Mouse (Mus musculus) CD8-positive naive resting alpha-beta T cell, adult 2 months (primary cell): ENCODE results near the gene Rbl2.

ENCODE experiments used
- DNase-seq, 2 experiments: peaks; one replicate each; pipeline ENCODE4 v3.0.0; 2022; ENCODE audit warnings: low read depth in 2 of 2, low spot score in 2 of 2

Rbl2 gene

DNA sequence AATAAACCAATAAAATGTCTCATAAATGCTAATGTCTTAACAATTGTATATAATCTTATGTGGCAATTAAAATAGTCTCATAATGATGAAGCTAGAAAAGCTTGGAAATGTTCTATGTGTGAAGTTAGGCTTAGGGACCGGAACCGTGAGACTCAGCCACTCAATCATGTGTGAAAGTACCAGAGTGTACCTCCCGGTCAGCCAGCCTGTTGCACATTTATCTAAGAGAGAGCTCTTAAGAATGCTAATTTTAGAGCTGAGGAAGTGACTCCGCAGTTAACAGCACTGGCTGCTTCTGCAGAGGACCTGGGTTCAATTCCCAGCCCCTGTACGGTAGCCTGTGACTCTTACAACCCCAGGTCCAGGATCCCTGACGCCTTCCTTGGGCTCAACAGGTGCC lies 28.2 kb downstream of the Rbl2 start:
- no peak for DNase-seq

DNA sequence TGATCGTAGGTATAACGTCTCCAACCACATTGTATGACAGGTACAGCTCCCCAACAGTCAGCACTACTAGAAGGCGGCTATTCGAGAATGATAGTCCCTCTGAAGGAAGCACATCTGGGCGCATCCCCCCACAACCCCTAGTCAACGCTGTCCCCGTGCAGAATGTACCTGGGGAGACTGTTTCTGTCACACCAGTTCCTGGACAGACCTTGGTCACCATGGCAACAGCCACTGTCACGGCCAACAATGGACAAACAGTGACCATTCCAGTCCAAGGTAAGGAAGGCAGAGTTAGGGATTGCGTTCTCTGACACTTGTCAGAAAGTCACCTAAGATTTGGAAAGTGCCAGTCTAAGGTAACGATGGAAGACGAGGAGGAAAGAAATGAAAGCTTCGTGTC lies 36.4 kb downstream of the Rbl2 start:
- no peak for DNase-seq

DNA sequence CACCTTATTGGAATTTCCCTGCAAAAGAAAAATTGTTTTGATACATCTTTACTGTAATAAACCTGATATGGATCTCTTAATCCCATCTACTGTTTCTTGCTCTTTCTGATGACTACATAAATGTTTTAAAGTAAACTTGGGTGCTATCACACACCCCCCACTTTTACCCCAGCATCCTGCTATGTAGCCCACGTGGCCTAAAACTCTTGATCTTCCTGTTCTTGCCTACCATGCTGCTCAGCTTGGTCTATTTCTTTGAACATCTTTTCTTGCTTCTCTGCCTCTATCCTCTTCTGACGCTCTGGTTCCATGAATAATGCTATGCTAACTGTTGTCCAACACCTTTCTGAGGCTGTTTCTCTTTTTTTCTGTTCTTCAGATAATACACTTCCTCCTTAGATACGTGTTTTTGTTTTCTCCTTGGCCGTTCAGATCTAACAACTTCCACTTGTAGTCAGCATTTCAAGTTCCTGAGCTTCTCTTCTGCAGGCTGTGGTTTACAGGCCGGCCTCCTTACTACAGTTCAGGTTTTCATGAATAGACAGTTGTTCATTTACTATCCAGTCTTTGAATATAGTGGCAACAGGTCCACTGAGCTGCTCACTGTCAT lies 42.1 kb downstream of the Rbl2 start:
- DNase-seq = peak in 1 of 2 experiments; percentile 11

DNA sequence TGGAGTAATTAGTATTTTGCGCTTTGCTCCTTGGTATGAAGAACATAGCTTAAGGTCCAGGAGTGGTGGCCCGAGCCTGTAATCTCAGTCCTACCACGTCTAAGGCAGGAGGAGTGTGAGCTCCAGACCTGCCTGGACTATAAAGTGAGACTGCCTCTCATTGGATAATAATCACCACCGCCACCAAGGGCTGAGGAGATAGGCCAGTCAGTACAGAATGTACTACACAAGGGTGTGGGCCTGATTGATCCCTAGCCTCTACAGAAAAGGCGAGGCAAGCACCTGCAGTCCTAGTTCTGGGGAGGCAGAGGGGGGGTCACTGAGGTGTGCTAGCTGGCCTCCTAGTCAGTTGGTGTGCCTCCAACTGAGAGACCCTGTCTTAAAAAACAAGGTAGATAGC lies 44.6 kb downstream of the Rbl2 start:
- no peak for DNase-seq

DNA sequence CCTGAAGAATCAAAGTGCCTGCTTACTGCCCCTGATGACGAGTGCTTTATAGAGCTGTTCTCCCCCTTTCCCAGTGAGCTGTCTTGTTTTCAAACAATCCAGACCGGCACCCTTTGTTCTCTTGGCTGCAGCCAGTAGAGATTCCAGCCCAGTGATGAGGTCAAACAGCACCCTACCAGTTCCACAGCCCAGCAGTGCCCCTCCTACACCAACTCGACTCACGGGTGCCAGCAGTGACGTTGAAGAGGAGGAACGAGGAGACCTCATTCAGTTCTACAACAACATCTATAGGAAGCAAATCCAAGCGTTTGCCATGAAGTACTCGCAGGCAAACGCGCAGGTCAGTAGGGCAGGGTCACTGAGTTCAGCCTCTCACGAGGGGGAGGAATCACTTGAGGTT lies 45.1 kb downstream of the Rbl2 start:
- no peak for DNase-seq

DNA sequence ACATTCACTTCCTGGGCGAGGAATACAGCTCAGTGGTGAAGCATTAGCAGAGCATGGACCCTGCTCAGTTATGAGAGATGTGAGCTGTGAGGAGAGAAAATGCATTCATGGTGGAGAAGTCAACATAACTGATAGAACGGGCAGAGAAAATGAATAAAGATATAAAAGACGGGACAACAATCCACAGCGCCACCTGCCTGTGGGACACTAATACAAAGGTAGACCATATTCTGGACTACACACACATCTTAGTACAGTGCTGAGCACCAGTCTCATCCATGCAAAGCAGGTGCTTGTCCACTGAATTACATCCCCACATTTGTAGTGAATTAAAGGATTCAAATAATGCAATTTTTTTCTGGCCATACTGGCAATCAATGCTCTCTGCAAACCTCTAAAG lies 47.7 kb downstream of the Rbl2 start:
- DNase-seq = no peak

DNA sequence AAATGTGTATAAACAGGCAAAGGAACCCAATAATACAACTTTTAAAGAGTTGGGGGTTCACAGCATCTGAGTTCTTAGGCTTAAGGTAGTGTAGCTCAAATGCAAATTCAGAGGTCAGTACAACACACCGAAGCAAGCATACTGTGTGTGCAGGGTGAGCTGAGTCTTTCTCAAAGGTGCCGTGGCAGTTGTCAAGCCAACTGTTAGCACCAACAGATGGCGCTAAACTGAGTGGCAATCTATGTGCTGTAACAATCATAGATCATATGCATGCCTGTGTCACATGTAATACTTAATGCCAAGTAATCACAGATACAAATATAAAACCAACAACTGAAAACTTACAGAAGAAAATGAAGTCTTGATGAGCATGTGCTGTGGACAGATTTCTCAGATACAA lies 48.3 kb downstream of the Rbl2 start:
- peak in 1 of 2 experiments; percentile 11 for DNase-seq

DNA sequence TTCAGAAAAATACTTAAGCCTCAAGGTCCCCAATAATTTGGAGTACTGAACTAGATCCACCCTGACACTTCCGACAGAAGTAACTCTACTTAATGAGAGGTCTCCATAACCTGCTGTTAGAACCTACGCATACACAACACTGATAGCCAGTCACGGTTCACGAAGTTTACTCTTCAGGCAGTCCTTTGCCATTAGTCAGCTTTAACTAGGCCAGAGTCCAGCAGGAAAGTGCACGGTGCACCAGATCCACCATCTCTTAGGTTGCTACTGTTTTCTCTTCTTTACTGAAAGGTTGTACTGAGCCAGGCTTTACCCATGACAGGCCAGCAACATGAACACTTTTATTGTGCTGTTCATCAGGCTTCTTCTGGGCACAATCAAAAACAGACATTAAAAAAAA lies 54.5 kb downstream of the Rbl2 start:
- DNase-seq = no peak

DNA sequence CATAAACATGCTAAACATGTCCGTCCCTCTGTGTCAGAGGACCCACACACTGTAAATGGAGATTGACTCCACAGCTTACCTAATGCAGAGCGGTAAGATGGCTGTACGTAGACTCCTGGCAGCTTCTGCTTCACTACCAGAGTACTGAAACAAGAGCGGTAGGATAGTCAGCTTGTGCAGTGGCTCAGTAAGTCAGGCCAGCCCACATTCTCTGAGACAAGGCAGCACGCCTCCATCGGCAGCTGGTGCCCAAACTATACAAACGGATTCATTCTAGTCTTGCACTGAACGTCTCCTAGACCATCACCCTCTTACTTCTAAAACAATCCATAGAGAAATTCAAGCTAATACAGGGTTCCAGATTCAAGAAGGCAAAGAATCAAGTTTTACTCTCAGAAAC lies 56.9 kb downstream of the Rbl2 start:
- DNase-seq = no peak

DNA sequence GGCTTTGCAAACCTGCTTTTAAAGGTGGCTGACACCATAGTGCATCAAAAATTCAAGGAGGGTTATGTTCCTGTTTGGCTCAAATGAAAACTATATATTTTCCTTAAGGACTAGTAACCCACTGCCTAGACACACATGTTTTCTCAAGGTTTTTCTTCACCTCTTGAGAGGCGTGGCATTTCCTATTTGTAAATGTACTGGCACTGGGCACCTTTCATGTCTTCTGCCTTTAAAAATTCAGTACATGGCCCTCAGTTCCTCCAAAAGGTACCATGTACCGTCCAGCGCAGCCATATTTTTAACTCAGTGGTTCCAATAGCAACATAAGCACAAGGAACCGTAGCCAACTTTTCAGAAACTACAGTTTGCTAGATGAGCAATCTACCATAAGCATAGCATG lies 62.9 kb downstream of the Rbl2 start:
- DNase-seq = no peak

DNA sequence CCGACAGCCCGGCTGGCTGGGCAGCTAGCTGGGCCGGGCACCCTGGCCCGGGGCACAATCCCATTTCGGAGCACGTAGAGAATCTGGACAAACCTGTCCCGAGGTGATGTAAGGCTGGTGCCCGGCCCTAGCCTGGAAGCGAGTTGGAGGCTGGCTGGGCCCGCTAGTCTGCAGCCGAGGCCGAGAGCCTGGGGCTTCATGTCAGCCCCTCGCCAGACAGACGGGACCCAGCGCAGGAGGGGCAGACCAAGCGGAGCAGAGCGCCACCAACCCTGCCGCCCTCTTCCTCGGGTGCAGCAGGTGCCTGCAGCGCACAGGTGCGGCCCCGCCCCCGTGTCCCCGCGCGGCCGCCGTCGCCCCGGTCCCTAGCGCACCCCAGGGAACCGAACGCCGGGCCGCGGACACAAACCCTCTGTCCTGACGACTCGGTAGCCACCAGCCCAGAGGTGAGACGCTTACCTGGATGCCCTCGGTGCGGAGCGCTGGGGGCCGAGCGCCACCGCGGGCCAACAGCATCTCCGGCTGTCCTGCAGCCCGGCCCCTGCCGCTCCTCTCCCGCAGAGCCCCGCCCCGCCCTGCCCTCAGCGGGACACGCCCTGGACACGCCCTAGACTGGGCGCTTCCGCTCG lies 63.7 kb downstream of the Rbl2 start:
- no peak for DNase-seq

DNA sequence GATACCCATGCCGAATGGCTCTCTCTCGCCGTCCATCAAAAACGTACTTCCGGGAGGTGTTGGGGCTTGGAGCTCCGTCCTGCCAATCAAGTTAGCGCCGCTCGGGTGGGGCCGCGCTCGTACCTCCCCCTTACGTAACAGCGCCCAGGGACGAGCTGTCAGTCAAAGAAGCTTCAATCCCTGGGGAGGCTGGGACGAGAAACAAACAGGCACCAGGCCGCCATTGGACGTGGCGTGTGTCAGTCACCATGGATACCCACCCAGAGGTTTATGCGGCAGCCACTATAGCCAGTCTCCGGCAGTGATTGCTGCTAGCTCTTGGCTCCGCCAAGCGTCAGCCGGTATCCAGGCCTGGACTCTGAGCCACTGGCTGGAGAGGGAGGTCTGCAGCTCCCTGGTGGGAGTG lies 64.2 kb downstream of the Rbl2 start:
- DNase-seq = peak; percentile 95

DNA sequence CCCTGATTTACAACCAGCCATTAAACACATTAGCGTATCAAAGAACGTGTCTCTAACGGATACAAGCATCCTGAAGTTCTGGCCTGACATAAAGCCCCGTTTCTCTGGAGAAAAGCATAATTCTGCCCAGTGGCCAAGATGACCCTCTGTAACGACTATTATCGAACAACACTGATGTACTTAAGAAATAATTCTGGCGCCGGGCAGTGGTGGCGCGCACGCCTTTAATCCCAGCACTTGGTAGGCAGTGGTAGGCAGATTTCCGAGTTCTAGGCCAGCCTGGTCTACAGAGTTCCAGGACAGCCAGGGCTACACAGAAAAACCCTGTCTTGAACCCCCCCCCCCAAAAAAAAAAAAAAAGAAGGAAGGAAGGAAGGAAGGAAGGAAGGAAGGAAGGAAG lies 64.8 kb downstream of the Rbl2 start:
- DNase-seq = no peak

DNA sequence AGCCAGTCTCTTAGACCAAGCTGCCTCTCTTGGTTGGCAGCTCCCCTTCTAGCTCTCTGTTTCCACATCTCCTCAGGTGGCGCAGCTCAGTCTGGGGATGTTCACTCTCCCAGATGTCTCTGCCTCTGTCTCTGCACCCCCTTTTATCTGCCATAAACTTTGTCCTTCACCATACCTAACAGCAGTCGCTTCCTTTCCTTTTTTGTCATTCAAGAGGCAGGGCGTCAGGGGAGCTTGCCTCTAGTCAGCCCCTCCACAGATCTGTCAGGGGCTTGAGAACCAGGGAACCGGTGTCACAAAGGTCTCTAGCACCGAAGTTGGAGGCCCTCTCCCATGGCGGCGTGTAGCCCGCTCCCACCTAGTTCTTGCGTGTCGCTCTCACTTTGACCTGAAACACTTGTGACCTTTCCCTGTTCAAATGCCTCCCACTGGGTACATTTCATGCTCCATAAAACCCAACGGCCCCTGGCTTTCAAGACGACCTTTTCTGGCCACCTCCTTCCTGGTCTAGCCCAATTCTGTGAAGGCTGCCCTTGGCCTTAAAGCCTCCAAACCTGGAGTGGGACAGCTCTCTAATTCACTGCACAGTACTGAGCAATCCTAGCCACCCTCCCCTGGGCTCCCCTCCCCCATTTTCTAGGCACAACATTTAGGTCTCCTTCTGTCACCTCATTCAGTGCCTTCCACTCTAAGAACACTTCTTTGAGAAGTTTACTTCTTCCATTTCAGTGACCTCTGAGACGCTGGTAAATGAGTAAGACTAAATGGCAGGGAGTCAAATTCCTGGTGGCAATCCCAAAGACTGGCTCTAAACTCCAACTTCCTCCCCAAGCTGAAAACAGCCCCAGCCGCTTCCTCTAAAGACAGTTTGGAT lies 65.7 kb downstream of the Rbl2 start:
- DNase-seq = no peak

DNA sequence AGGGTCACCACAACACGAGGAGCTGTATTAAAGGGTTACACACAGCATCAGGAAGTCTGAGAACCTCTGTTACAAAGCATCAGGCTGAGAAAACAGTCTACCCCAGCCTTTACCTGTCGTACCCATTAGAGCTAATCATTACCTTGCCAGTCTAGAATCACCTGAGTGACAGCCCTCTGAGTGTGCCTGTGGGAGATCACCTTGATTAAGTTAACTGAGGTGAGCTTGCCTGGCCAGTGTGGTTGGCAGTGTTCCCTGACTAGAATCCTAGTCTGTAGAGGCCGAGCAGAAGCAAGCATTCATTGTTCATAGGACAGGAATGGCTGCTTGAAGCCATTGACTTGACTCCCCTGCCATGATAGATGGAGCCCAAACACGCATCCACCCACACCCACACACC lies 71.0 kb downstream of the Rbl2 start:
- DNase-seq = no peak

DNA sequence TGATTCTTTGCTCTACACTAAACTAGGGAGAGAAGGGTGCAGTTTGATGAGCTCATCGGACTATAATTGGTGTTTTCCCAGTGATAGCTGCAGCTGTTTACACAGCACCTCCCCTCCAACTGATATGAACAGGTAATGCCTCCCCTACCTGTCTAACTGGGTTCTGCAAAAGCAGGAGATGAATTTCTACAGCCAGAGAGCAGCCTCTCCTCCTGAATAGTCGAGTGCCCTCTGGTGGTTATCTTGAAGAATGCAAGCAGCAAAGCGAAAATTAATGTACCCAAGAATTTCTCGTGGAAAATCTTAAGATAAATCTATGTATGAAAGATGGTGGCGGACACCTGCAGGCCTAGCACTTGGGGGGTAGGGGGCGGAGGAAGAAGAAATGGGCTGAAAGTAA lies 77.9 kb downstream of the Rbl2 start:
- peak; percentile 39 to 51 for DNase-seq

DNA sequence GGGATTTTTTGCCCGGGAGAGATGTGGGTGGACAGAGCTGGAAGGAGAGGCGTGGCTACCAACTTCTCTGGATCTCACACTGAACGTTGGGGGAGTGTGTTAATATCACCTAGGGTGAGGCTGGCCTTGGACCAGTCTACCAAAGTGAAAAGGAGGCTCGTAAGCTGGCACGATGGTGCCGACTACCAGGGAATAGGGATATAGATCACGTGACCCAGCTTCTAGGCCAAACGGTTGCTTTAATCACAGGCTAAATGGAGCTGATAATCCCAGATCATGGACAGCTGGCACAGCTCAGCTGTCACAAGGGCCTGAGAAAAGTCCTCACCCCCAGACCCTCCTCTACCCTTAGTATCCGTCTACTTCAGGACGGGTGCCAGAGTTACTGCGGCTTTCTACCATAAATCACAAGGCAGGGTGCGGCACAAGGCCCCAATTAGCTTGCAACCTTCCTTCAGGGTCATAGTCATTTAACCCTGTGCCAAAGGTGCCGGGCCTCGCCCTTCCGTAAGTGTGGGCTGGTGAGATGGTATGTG lies 78.9 kb downstream of the Rbl2 start:
- no peak for DNase-seq

DNA sequence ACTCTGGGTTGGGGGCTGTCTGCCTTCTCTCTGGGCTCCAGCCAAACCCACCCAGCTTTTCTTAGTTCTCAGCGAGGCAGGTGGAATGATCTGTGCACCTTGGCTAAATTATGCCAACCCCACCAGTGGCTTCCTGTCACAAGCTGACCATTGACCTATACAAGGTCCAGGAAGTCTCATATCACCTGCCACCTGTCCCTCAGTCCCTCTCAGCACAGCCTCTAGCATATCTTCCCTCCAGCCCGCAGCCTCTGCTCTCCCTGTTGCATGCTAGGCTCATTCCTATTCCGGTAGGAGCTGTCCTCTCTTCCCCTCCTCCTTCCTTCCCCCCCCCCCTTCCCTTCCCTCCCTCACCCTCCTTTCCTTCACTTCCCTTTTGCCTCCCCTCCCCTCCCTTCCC lies 79.4 kb downstream of the Rbl2 start:
- no peak for DNase-seq

DNA sequence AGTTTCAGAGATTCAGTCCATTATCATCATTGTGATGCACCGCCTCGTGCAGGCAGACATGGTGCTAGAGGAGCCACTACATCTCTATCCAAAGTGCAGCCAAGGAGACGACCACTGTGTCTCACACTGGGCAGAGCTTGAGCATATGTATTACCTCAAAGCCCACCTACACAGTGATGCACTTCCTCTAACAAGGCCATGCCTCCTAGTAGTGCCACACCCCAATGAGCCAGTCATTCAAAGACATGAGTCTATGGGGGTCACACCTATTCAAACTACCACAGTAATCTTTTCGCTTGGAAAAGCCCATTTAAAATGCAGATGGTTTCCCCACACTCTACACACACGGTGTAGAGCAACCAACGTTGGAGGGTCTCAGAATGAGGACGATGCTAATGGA lies 81.7 kb downstream of the Rbl2 start:
- DNase-seq = no peak

DNA sequence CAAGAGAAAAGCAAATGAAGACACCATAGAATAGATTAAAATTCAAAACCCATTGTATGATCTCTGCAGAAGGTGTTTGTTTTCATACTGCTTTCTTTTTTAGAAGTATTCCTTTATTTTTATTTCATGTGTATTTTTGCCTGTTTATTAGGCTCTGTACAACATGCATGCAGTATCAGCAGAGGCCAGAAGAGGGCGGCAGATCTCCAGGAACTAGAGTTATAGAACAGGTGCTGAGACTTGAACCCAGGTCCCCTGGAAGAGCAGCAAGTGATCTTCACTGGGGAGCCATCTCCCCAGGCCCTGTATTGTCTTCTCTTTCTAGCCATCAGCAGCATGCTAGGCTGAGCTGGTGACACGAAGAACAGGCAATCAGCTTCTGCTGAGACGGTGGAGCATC lies 84.0 kb downstream of the Rbl2 start:
- no peak for DNase-seq

DNA sequence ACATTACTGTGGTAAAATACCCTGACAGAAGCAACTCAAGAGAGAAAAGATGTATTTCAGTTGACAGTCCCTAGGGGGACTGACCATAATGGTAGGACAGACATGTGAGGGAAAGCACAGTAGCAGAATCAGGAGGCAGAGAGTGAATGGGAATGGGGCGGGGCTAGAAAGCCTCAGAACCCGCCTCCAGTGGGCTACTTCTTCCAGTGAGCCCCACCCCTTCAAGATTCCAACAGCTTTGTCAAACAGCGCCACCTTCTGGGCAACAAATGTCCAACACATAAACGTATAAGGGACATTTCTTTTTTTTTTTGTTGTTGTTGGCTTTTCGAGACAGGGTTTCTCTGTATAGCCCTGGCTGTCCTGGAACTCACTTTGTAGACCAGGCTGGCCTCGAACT lies 84.7 kb downstream of the Rbl2 start:
- no peak for DNase-seq

DNA sequence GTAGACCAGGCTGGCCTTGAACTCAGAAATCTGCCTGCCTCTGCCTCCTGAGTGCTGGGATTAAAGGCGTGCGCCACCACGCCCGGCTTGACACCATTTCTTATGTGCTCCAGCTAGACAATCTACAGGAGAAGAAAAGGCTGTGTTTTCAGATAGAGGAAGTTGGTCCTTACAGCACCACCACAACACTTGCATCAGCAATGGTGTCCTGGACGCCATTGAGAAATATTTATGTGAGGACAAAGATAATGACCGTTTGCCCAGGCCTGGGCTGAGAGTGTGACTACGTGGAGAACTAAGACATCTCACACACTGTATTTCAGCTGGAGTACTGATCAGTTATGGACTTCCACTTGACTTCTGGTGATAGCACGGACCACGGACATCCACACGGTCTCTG lies 88.8 kb downstream of the Rbl2 start:
- no peak for DNase-seq
